Mouse (Mus musculus) liver, adult 2 months (tissue): Measurements from ENCODE around the gene Clec2i.

Source experiments
- CTCF ChIP-seq: fragments of 200-500 bp; IDR thresholded peaks from 2 replicates; pipeline ENCODE4 v1.5.1; 2011; ENCODE audit warnings: low read depth, low read length, control low read depth
- POLR2A ChIP-seq: fragments of 200-500 bp; IDR thresholded peaks from 2 replicates; pipeline ENCODE4 v1.6.1; 2011; ENCODE audit warnings: low read length, control low read depth; ENCODE audit not compliant: insufficient read depth; ENCODE audit errors: extremely low read depth

DNA sequence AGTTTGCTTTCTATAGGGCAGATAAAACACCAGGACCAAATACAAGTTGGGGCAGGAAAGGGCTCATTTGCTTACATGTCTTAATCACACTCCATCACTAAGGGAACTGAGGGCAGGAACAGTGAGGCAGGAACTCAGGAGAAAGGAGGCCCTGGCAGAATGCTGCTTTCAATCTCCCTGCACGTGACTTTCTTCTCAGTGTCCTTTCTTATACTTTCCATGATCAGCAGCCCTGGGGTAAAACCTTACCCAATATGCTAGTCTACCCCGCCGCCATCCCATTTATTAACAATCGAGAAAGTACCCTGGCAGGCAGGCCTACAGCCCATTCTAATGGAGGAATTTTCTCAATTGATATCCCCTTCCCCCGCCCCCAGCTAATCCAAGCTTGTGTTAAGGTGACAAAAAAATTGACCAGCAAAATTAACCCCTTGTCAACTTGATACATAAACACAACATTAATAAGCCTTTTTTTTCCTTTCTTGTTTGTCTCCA, 42.8 kb upstream of the Clec2i start:
- TF ChIP-seq CTCF (no peak), POLR2A (no peak)
